Mouse (Mus musculus) G1E (cell line): ENCODE data around the gene Ccdc167.

Experiments
- CTCF ChIP-seq: IDR thresholded peaks from 2 replicates; pipeline ENCODE4 v1.5.1; 2012; ENCODE audit warnings: low read depth, low read length, inconsistent platforms, mixed read lengths
- GATA1 ChIP-seq: IDR thresholded peaks from 2 replicates; pipeline ENCODE4 v1.6.1; 2012; ENCODE audit warnings: borderline replicate concordance, low read length, inconsistent platforms, mixed read lengths
- GATA2 ChIP-seq: IDR thresholded peaks from 2 replicates; pipeline ENCODE4 v1.6.1; 2012; ENCODE audit warnings: low read depth, low read length, inconsistent platforms, borderline replicate concordance
- POLR2AphosphoS5 ChIP-seq: IDR thresholded peaks from 2 replicates; pipeline ENCODE4 v1.6.1; 2012; ENCODE audit warnings: low read depth, low read length, inconsistent platforms; ENCODE audit not compliant: insufficient replicate concordance
- TAL1 ChIP-seq: conservative IDR thresholded peaks from 2 replicates; pipeline ENCODE4 v1.6.1; 2012; ENCODE audit warnings: low read depth, low read length, inconsistent platforms, mixed read lengths

- TF ChIP-seq CTCF = no peak
- TF ChIP-seq TAL1 = no peak
- no peak for TF ChIP-seq GATA1
- no peak for TF ChIP-seq POLR2AphosphoS5
- no peak for TF ChIP-seq GATA2
Measured at GRCm38 (mm10) chr17:29737849-29738804, 21.3 kb upstream of the Ccdc167 start.
